Mouse (Mus musculus) myocyte (in vitro differentiated cells): ENCODE results near the gene Matn4. TPM values are rescaled to one million over a fixed set of nuclear protein-coding genes. Genes with fewer than 3 reads are reported as not detected.
A peak's percentile ranks its signal among the peaks of the same experiment; 100 is the strongest.

Experiments
- H3K27me3 ChIP-seq: one replicate; pipeline ENCODE4 v1.6.1; 2011; ENCODE audit not compliant: control insufficient read depth, insufficient read depth, insufficient read length
- H3K36me3 ChIP-seq: one replicate; pipeline ENCODE4 v1.6.1; 2011; ENCODE audit not compliant: control insufficient read depth, insufficient read depth
- H3K4me2 ChIP-seq: one replicate; pipeline ENCODE4 v1.6.1; 2011; ENCODE audit warnings: low read depth, control low read depth
- H3K4me3 ChIP-seq: one replicate; pipeline ENCODE4 v1.5.1; 2011; ENCODE audit warnings: mild to moderate bottlenecking, control low read depth, moderate library complexity
- H3K79me2 ChIP-seq: one replicate; pipeline ENCODE4 v1.6.1; 2011; ENCODE audit not compliant: control insufficient read depth, insufficient read depth
- H3ac ChIP-seq: one replicate; pipeline ENCODE4 v1.6.1; 2011; ENCODE audit not compliant: control insufficient read depth, insufficient read length
- CEBPB ChIP-seq: IDR thresholded peaks from 2 replicates; pipeline ENCODE4 v1.6.1; 2011; ENCODE audit warnings: mild to moderate bottlenecking, moderate library complexity; ENCODE audit not compliant: poor library complexity, insufficient read depth, severe bottlenecking
- E2F4 ChIP-seq: IDR thresholded peaks from one replicate; pipeline ENCODE4 v1.6.1; 2011; ENCODE audit warnings: mild to moderate bottlenecking, control low read depth, moderate library complexity; ENCODE audit not compliant: insufficient read depth
- MAX ChIP-seq: IDR thresholded peaks from one replicate; pipeline ENCODE4 v1.6.1; 2011; ENCODE audit warnings: low read depth, mild to moderate bottlenecking, control low read depth
- MYOD1 ChIP-seq, 3 experiments: IDR thresholded peaks; one replicate each; pipeline ENCODE4 v1.6.1; 2011; ENCODE audit warnings: control low read depth in 2 of 3, low read depth in 2 of 3, mild to moderate bottlenecking in 2 of 3, moderate library complexity in 1 of 3; ENCODE audit not compliant: insufficient read length in 2 of 3, control insufficient read depth in 1 of 3
- MYOG ChIP-seq, 3 experiments: IDR thresholded peaks; one replicate each; pipeline ENCODE4 v1.6.1; 2011; ENCODE audit warnings: control low read depth in 2 of 3, low read depth in 2 of 3, mild to moderate bottlenecking in 2 of 3; ENCODE audit not compliant: insufficient read length in 2 of 3, control insufficient read depth in 1 of 3, insufficient read depth in 1 of 3
- POLR2A ChIP-seq: IDR thresholded peaks from one replicate; pipeline ENCODE4 v1.6.1; 2011; ENCODE audit warnings: low read depth, mild to moderate bottlenecking, control low read depth, moderate library complexity; ENCODE audit not compliant: insufficient read length
- POLR2AphosphoS2 ChIP-seq: IDR thresholded peaks from one replicate; pipeline ENCODE4 v1.6.1; 2011; ENCODE audit warnings: low read depth, control low read depth; ENCODE audit not compliant: insufficient read length
- REST ChIP-seq: IDR thresholded peaks from one replicate; pipeline ENCODE4 v1.6.1; 2011; ENCODE audit warnings: mild to moderate bottlenecking, control low read depth, moderate library complexity; ENCODE audit not compliant: insufficient read depth, insufficient read length
- SRF ChIP-seq: IDR thresholded peaks from one replicate; pipeline ENCODE4 v1.6.1; 2011; ENCODE audit warnings: low read depth; ENCODE audit not compliant: control insufficient read depth, insufficient read length
- TCF12 ChIP-seq: IDR thresholded peaks from one replicate; pipeline ENCODE4 v1.6.1; 2011; ENCODE audit warnings: mild to moderate bottlenecking, control low read depth; ENCODE audit not compliant: poor library complexity, insufficient read depth, severe bottlenecking
- TCF3 ChIP-seq: IDR thresholded peaks from one replicate; pipeline ENCODE4 v1.6.1; 2011; ENCODE audit warnings: low read depth, control low read depth; ENCODE audit not compliant: insufficient read length
- USF1 ChIP-seq: IDR thresholded peaks from one replicate; pipeline ENCODE4 v1.6.1; 2011; ENCODE audit warnings: low read depth, mild to moderate bottlenecking, control low read depth, moderate library complexity
- polyA plus RNA-seq: library from polyadenylated mRNA; unstranded; fragments of >200 nt; fragmentation: generic; extraction: Trizol; gene quantifications from one replicate; pipeline ENCODE4 v1.2.1, GENCODE M21; 2012; ENCODE audit warnings: missing spikeins

Matn4 gene
- polyA plus RNA-seq, 1 experiment: 0.01 TPM

- peaks cover 63% of the 10 kb centered on the region for H3K79me2 ChIP-seq
- peaks cover 15% of the 10 kb centered on the region for H3K36me3 ChIP-seq
- no peak overlapping the region for H3ac ChIP-seq
- H3K27me3 ChIP-seq: no peaks in the 10 kb centered on the region
- H3K4me2 ChIP-seq: peak overlapping the region; percentile 84
- H3K4me3 ChIP-seq: peak overlapping the region; percentile 2
- TF ChIP-seq REST: no peak
- TF ChIP-seq E2F4: no peak
- TF ChIP-seq TCF3: no peak
- no peak for TF ChIP-seq POLR2AphosphoS2
- TF ChIP-seq SRF: no peak
- TF ChIP-seq MYOD1 (IDR thresholded peaks at IDR 0.05; ENCODE audit: control insufficient read depth in 1 of 3, insufficient read length in 2 of 3, low read depth in 2 of 3): no peak
- TF ChIP-seq MAX: no peak
- TF ChIP-seq MYOG (IDR thresholded peaks at IDR 0.05; ENCODE audit: control insufficient read depth in 1 of 3, insufficient read depth in 1 of 3, insufficient read length in 2 of 3, low read depth in 2 of 3): no peak
- no peak for TF ChIP-seq TCF12
- no peak for TF ChIP-seq POLR2A
- TF ChIP-seq CEBPB: no peak
- TF ChIP-seq USF1: no peak
Observed at GRCm38 (mm10) chr2:164433278-164433895, 28.4 kb upstream of the Matn4 start.

- peak overlapping the region; percentile 2 for H3K4me3 ChIP-seq
- peaks cover 56% of the 10 kb centered on the region for H3K79me2 ChIP-seq
- H3K36me3 ChIP-seq: peaks cover 22% of the 10 kb centered on the region
- H3K27me3 ChIP-seq: no peaks in the 10 kb centered on the region
- H3ac ChIP-seq: no peak overlapping the region
- peak overlapping the region; percentile 84 for H3K4me2 ChIP-seq
- TF ChIP-seq MYOD1 (IDR thresholded peaks at IDR 0.05; ENCODE audit: control insufficient read depth in 1 of 3, insufficient read length in 2 of 3, low read depth in 2 of 3): peak in 2 of 3 experiments; percentile 1 to 31
- peak; percentile 52 for TF ChIP-seq TCF3
- TF ChIP-seq E2F4: no peak
- peak; percentile 54 for TF ChIP-seq TCF12
- no peak for TF ChIP-seq REST
- TF ChIP-seq MYOG (IDR thresholded peaks at IDR 0.05; ENCODE audit: control insufficient read depth in 1 of 3, insufficient read depth in 1 of 3, insufficient read length in 2 of 3, low read depth in 2 of 3): peak; percentile 11 to 80 (median 26)
- TF ChIP-seq CEBPB: no peak
- peak; percentile 31 for TF ChIP-seq SRF
- TF ChIP-seq POLR2AphosphoS2: peak; percentile 10
Observed at GRCm38 (mm10) chr2:164432541-164433191, 27.7 kb upstream of the Matn4 start.

GRCm38 (mm10) chr2:164431676-164432465 is 26.9 kb upstream of the Matn4 start:
- peaks cover 29% of the 10 kb centered on the region for H3K36me3 ChIP-seq
- peak overlapping the region; percentile 2 for H3K4me3 ChIP-seq
- TF ChIP-seq REST: no peak
- TF ChIP-seq MYOD1 (IDR thresholded peaks at IDR 0.05; ENCODE audit: control insufficient read depth in 1 of 3, insufficient read length in 2 of 3, low read depth in 2 of 3): peak in 2 of 3 experiments; percentile 34 to 58
- peak; percentile 11 for TF ChIP-seq TCF3
- TF ChIP-seq SRF: no peak
- TF ChIP-seq E2F4: no peak
- no peak for TF ChIP-seq TCF12
- no peak for TF ChIP-seq POLR2AphosphoS2
- TF ChIP-seq MYOG (IDR thresholded peaks at IDR 0.05; ENCODE audit: control insufficient read depth in 1 of 3, insufficient read depth in 1 of 3, insufficient read length in 2 of 3, low read depth in 2 of 3): peak in 1 of 3 experiments; percentile 56
- no peak for TF ChIP-seq MAX
- peak; percentile 29 for TF ChIP-seq POLR2A
- no peak for TF ChIP-seq CEBPB
- TF ChIP-seq USF1: no peak
- H3K79me2 ChIP-seq: peaks cover 48% of the 10 kb centered on the region
- H3K27me3 ChIP-seq: no peaks in the 10 kb centered on the region
- peak overlapping the region; percentile 84 for H3K4me2 ChIP-seq
- no peak overlapping the region for H3ac ChIP-seq

GRCm38 (mm10) chr2:164430697-164431096 is 25.7 kb upstream of the Matn4 start:
- Histone ChIP-seq H3K4me2 (no peak overlapping the region), H3K4me3 (no peak overlapping the region), H3K79me2 (peaks cover 36% of the 10 kb centered on the region), H3K27me3 (no peaks in the 10 kb centered on the region), H3ac (no peak overlapping the region), H3K36me3 (peaks cover 38% of the 10 kb centered on the region)
- no peak for TF ChIP-seq POLR2AphosphoS2
- no peak for TF ChIP-seq USF1
- TF ChIP-seq REST: no peak
- TF ChIP-seq MAX: no peak
- TF ChIP-seq CEBPB: no peak
- no peak for TF ChIP-seq TCF3
- no peak for TF ChIP-seq POLR2A
- TF ChIP-seq MYOG (IDR thresholded peaks at IDR 0.05; ENCODE audit: control insufficient read depth in 1 of 3, insufficient read depth in 1 of 3, insufficient read length in 2 of 3, low read depth in 2 of 3): no peak
- no peak for TF ChIP-seq MYOD1 (IDR thresholded peaks at IDR 0.05; ENCODE audit: control insufficient read depth in 1 of 3, insufficient read length in 2 of 3, low read depth in 2 of 3)
- no peak for TF ChIP-seq E2F4
- no peak for TF ChIP-seq SRF
- no peak for TF ChIP-seq TCF12
